Mouse (Mus musculus) midbrain, postnatal 0 days (tissue): Measurements from ENCODE around the gene Kera. TPM values are rescaled to one million over a fixed set of nuclear protein-coding genes. Genes with fewer than 3 reads are reported as not detected.

Experiments used
- ATAC-seq: fragments of 200-750 bp; cut with Nextera tagmentation; 2 replicates; pipeline ENCODE4 v1.8.0; 2017; ENCODE audit warnings: moderate number of reproducible peaks, mild to moderate bottlenecking, moderate TSS enrichment, moderate library complexity; ENCODE audit not compliant: low FRiP score
- DNase-seq: peaks from one replicate; pipeline ENCODE4 v3.0.0-alpha.2; 2015; ENCODE audit warnings: low spot score
- H3K27ac ChIP-seq: fragments of 300-500 bp; sonication (generic); 2 replicates; pipeline ENCODE4 v1.5.1; 2014; ENCODE audit warnings: low read depth, mild to moderate bottlenecking, low read length, mixed read lengths
- H3K27me3 ChIP-seq: fragments of 300-500 bp; sonication (generic); 2 replicates; pipeline ENCODE4 v1.6.1; 2014; ENCODE audit warnings: low read length, control low read depth, mixed read lengths; ENCODE audit not compliant: insufficient read depth
- H3K36me3 ChIP-seq: fragments of 300-500 bp; sonication (generic); 2 replicates; pipeline ENCODE4 v1.6.1; 2014; ENCODE audit warnings: low read length, control low read depth, mixed read lengths; ENCODE audit not compliant: insufficient read depth
- H3K4me1 ChIP-seq: fragments of 300-500 bp; sonication (generic); 2 replicates; pipeline ENCODE4 v1.6.1; 2014; ENCODE audit warnings: mild to moderate bottlenecking, control low read depth, antibody characterized with exemption, low read length, mixed read lengths; ENCODE audit not compliant: insufficient read depth
- H3K4me2 ChIP-seq: fragments of 300-500 bp; sonication (generic); 2 replicates; pipeline ENCODE4 v1.6.1; 2014; ENCODE audit warnings: low read depth, mild to moderate bottlenecking, low read length, mixed read lengths; ENCODE audit not compliant: poor library complexity, severe bottlenecking
- H3K4me3 ChIP-seq: fragments of 300-500 bp; sonication (generic); 2 replicates; pipeline ENCODE4 v1.5.1; 2014; ENCODE audit warnings: low read depth, mild to moderate bottlenecking, low read length, moderate library complexity
- H3K9ac ChIP-seq: fragments of 300-500 bp; sonication (generic); replicated peaks from 2 replicates; pipeline ENCODE4 v1.6.1; 2014; ENCODE audit warnings: mild to moderate bottlenecking, low read length, moderate library complexity, mixed read lengths; ENCODE audit not compliant: poor library complexity, severe bottlenecking
- H3K9me3 ChIP-seq: fragments of 300-500 bp; sonication (generic); 2 replicates; pipeline ENCODE4 v1.6.1; 2016; ENCODE audit warnings: low read length, control low read depth
- CTCF ChIP-seq: IDR thresholded peaks from 2 replicates; pipeline ENCODE4 v1.5.1; 2016; ENCODE audit warnings: antibody characterized with exemption, mild to moderate bottlenecking
- WGBS: fragments of 180-500 bp; shearing (Covaris S2); extraction: QIAGEN DNeasy Blood & Tissue Kit; methylation state at CpG from one replicate; pipeline ENCODE4 v1.1.7; 2014; 5-methylcytosine and 5-hydroxymethylcytosine counted together
- polyA plus RNA-seq: library from polyadenylated mRNA; unstranded; fragments of >200 nt; fragmentation: Nextera tagmentation; extraction: Ambion mirVana; gene quantifications from 2 replicates; pipeline ENCODE4 v1.2.1, GENCODE M21; 2015
- total RNA-seq: library from RNA; depleted of rRNA; stranded (reverse); fragments of >200 nt; gene quantifications from 2 replicates; pipeline ENCODE4 v1.2.3, GENCODE M21; 2014

Kera gene
- total and polyA plus RNA-seq, 2 experiments from 2014 or later = not detected

DNA sequence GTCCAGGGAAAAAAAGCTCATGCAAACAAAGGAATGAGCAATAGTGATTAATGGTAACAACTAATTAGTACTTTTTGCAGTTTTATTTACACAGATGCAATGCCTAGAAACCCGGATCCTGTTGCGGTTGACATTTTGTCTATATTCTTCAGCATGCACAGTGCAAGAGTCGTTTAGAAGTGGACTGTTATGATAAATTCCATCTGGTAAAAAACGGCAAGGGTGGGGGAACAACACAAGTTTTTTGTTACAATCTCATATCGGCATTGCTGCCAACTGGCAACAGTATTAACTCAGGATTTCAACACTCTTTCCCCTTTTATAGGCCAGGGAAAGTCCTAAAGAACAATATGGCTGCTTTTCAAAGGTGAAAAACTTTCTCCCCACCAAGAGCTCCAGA, 19.5 kb upstream of the Kera start:
- 88% methylated on average over 5 of the region's 5 CpGs for WGBS
- no peaks in the 10 kb centered on the region for H3K27me3 ChIP-seq
- H3K27ac ChIP-seq = no peak overlapping the region
- no peak overlapping the region for H3K4me3 ChIP-seq
- no peaks in the 10 kb centered on the region for H3K4me1 ChIP-seq
- DNase-seq (no peak), ATAC-seq (no peak)
- TF ChIP-seq CTCF = no peak
- no peak overlapping the region for H3K4me2 ChIP-seq
- H3K9me3 ChIP-seq = no peaks in the 10 kb centered on the region
- no peak overlapping the region for H3K9ac ChIP-seq
- no peaks in the 10 kb centered on the region for H3K36me3 ChIP-seq

DNA sequence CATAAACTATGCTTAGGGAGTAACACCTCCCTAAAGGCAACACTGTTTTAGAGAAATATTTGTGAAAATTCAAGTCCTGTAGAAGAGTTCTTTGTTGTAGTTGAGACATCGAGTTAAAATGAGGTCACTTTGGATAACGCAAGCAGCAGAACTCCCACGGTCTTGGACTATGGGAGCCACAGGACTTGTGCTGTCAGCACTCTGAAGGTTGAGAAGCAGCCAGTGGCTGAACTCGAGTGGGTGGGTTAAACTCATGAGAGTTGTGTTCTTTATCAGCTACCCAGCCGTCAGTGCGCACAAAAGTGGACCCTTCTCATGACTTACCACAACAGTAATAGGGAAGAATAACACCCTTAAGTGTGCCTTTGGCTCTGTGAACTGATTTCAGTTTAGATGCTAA, 17.1 kb upstream of the Kera start:
- TF ChIP-seq CTCF = no peak

DNA sequence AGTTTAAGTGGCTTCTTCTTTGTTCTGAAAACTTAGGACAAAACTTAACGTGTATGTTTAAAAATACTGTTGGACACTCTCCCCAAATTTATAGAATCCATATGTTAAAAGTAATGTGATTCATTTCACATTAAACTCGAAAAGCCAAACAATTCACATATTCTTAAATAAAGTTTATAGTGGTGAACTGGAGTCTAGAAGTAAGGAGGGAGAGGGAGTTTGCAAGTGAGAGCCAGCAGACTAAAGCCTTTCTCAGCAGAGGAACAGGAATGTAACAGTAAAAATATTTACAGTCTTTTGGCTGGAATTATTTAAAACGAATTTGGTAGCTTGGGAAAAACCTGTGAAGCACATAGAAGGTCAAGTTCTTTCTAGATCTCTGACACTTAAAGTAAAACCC, 15.6 kb upstream of the Kera start:
- H3K27me3 ChIP-seq = no peaks in the 10 kb centered on the region
- no peaks in the 10 kb centered on the region for H3K4me1 ChIP-seq
- H3K36me3 ChIP-seq = no peaks in the 10 kb centered on the region
- ATAC-seq (no peak), DNase-seq (no peak)
- no peaks in the 10 kb centered on the region for H3K9me3 ChIP-seq
- H3K4me3 ChIP-seq = no peak overlapping the region
- no peak overlapping the region for H3K4me2 ChIP-seq
- 64% methylated on average over 3 of the region's 3 CpGs for WGBS
- H3K9ac ChIP-seq = no peak overlapping the region
- no peak overlapping the region for H3K27ac ChIP-seq
- TF ChIP-seq CTCF = no peak

More for the DNA sequence above, 17.1 kb upstream of the Kera start:
- no peaks in the 10 kb centered on the region for H3K9me3 ChIP-seq
- ATAC-seq = no peak
- no peak for DNase-seq
- no peak overlapping the region for H3K4me3 ChIP-seq
- H3K4me2 ChIP-seq = no peak overlapping the region
- H3K9ac ChIP-seq = no peak overlapping the region
- H3K36me3 ChIP-seq = no peaks in the 10 kb centered on the region
- no peaks in the 10 kb centered on the region for H3K4me1 ChIP-seq
- H3K27ac ChIP-seq = no peak overlapping the region
- no peaks in the 10 kb centered on the region for H3K27me3 ChIP-seq
- WGBS = 89% methylated on average over 6 of the region's 6 CpGs

DNA sequence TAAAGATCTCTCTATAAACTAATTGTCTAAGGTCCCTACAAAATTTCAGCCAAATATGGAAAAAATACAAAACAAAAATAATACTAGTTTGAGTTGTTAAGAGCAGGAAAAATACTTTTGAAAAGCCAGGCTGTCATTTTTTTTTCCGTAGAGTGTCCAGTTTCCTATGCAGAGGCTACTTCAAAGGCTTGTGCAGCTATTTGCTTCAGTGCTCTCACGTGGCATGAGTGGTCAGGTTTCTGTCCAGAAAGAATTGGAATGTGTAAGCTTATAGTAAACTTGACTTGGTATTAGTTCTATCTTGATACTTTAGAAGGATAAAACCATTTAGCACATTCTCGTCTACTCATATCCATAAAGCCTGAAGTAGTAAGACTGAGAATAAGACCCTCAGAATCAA, 15.0 kb upstream of the Kera start:
- H3K4me2 ChIP-seq = no peak overlapping the region
- no peak overlapping the region for H3K27ac ChIP-seq
- H3K9ac ChIP-seq = no peak overlapping the region
- no peak overlapping the region for H3K4me3 ChIP-seq
- no peaks in the 10 kb centered on the region for H3K36me3 ChIP-seq
- ATAC-seq = no peak
- H3K27me3 ChIP-seq = no peaks in the 10 kb centered on the region
- no peaks in the 10 kb centered on the region for H3K4me1 ChIP-seq
- TF ChIP-seq CTCF = no peak
- no peak for DNase-seq
- WGBS = 64% methylated on average over 3 of the region's 3 CpGs
- no peaks in the 10 kb centered on the region for H3K9me3 ChIP-seq

DNA sequence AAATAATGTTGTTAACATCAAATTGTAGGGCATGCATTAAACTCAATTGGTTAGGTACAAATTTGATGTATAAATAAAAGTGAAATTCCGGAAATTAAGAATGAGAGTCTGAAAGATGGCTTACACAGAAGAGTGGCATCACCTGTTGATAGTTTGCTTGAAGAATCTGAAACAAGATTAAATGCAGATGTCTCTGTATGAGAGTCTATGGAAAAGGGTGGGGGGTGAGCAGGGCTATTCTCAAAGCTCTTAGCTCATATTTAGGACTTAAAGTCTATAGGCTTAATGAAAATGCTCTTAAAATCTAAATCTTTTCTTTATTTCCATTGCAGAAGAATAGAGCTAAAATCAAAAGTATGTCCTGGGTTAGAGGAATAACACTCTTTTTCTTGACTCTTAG, 11.0 kb upstream of the Kera start:
- H3K9me3 ChIP-seq = no peaks in the 10 kb centered on the region
- H3K27me3 ChIP-seq = no peaks in the 10 kb centered on the region
- H3K27ac ChIP-seq = no peak overlapping the region
- no peaks in the 10 kb centered on the region for H3K4me1 ChIP-seq
- no peak overlapping the region for H3K4me2 ChIP-seq
- 80% methylated on average over 1 of the region's 1 CpGs for WGBS
- ATAC-seq (no peak), DNase-seq (no peak)
- no peaks in the 10 kb centered on the region for H3K36me3 ChIP-seq
- H3K9ac ChIP-seq = no peak overlapping the region
- H3K4me3 ChIP-seq = no peak overlapping the region
- no peak for TF ChIP-seq CTCF

DNA sequence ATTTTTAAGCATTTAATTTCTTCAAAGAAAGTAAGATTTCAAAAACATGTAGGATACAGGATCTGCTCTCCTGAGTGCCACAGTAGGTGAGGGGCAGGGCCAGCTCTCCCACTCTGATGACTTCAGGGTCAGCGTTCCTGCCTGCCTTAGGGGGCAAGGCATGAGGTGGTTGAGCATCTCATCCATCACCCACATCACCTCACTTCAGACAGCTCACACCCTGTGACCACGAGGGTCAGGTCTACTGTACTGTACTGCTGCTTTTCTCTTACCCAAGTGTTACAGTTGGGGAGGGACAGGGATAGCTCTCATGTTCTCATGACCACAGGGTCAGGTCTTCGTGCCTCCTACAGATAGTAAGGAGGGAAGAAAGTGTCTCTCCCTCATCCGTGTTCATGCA, 4.9 kb upstream of the Kera start:
- H3K36me3 ChIP-seq = no peaks in the 10 kb centered on the region
- ATAC-seq = no peak
- TF ChIP-seq CTCF = no peak

DNA sequence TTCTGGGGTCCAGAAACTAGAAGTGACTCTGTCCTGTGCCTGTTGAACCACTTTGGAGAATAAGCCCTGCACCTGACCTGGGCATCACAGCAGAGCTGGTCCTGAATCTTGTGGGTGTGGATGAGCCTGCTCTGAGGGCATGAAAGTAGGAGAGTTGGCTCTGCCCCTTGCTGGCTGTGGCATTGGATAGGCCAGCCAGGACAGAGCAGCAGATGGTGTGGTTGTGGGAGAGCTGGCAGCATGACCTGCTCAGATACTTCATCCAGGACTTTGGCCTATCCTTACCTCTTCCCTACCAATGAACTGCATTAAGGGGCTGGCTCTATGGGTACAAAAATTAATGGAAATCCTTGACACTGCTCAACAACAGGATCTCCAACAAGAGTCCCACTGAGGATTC, 3.4 kb upstream of the Kera start:
- DNase-seq (no peak), ATAC-seq (no peak)
- Histone ChIP-seq H3K4me1 (no peaks in the 10 kb centered on the region), H3K36me3 (no peaks in the 10 kb centered on the region), H3K27me3 (no peaks in the 10 kb centered on the region), H3K9me3 (no peaks in the 10 kb centered on the region), H3K9ac (no peak overlapping the region), H3K27ac (no peak overlapping the region), H3K4me2 (no peak overlapping the region), H3K4me3 (no peak overlapping the region)
- no peak for TF ChIP-seq CTCF

More for the DNA sequence above, 4.9 kb upstream of the Kera start:
- WGBS = 85% methylated on average over 4 of the region's 4 CpGs
- DNase-seq = no peak
- H3K4me2 ChIP-seq = no peak overlapping the region
- no peaks in the 10 kb centered on the region for H3K4me1 ChIP-seq
- H3K9me3 ChIP-seq = no peaks in the 10 kb centered on the region
- H3K27me3 ChIP-seq = no peaks in the 10 kb centered on the region
- no peak overlapping the region for H3K9ac ChIP-seq
- no peak overlapping the region for H3K4me3 ChIP-seq
- H3K27ac ChIP-seq = no peak overlapping the region
